Mouse (Mus musculus) kidney, postnatal 4 days (tissue): ENCODE measurements around the gene Cpped1.

Experiments used
- DNase-seq, 2 experiments: peaks; one replicate each; pipeline ENCODE4 v3.0.0; 2021; ENCODE audit warnings: mixed read lengths in 2 of 2

Cpped1 gene

DNA sequence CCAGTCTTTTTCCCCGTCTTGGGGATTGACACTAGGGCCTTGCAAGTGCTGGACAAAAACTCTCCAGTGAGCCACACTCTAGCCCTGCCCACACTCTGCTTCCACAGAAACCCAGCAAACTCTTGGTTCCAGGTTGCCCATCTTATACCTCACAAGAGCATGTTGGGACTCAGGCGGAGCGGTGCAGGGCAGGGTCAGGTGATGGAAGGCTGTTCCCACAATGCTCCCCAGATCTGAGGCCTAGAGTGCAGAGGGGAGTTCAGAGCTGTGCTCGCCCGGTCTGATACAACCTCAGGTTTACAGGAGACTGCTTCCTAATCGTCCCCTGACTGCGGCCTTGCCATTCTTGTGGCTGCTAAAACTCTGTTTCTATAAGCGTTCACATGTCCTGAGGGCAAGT, 151.8 kb downstream of the Cpped1 start:
- no peak for DNase-seq

DNA sequence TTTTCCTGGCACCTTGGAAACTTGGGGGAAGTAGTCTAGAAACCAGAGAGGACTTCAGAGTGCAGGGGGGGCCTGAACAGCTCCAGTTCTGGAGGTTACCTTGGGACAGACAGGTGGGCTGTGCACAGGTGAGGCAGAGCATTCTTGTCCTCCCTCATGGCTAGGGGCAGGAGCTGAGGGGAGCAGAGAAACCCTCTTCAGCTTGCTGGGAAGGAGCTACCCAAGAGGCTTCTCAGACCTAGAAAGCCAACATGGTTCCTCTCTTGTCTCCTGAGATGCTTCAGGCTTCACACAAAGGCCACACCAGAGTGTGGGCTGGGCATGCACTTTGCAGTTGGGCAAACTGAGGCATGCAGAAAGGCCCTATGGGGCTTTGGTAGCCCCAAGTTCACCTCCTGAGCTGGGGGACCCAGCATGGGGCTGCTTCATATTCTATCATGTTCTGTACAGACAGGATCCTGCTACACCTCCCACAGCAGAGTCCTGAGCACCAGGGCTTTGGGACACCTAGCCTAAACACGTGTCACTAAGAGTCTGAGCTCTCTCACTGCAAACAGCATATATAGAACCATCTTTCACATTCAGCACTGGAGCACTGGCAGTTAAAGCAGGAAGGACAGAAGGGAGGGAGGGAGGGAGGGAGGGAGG, 152.5 kb downstream of the Cpped1 start:
- DNase-seq, result no peak

DNA sequence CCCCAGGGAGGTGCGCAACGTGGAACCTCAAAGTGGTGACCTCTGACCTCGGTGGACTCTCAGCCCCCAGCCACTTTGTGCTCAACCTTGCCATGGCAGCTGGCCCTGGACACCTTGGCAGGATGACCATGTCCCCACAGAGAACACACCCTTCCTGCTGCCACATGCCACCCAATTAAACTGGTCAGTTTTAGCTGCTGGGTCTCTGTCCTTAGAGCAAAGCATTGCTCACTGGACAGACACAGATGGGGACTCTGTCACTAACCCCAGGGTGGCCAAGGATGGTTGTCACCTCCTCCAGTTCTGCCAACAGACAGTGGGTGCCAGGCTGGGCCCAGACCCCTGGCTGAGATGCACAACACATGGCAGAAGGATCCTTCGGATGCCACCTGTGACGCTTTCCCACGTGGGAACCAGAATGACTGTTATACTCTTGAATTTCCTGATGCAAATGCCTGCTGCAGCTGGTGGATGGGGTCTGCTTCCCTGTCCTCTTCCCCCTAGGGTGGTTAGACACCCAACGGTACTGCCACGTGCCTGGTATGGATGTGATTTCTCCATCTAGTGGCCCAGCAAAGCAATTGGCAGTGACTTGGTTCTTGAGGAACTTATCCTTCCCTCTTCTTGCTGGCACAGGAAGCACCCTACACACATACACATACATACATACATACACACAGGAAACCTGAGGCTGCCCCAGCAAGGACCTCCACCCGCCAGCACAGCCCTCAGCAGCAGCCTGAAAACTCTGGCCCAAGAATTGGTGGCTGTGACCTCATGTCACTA, 153.8 kb downstream of the Cpped1 start:
- DNase-seq, result no peak

DNA sequence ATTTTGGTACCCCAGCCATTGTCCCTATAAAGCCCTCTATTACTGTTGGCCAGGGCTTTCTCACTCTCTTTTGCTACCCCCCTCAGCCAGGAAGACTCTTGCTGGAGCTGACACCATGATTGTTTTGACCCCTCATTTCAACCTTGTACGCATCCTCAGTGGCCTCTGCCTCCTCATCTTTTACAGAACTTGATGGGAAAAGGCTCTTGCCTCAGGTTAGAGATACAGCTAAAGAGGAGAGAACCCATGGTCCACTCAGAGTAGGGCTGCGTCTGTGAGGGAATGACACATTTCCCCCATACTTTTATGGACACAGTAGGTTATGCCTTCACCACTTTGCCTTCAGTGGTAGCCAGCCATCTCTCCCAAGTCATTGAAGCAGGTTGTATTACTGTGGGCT, 155.1 kb downstream of the Cpped1 start:
- DNase-seq, result no peak
